8 mouse cellular contexts compared by ENCODE assay signal in the genomic region with DNA sequence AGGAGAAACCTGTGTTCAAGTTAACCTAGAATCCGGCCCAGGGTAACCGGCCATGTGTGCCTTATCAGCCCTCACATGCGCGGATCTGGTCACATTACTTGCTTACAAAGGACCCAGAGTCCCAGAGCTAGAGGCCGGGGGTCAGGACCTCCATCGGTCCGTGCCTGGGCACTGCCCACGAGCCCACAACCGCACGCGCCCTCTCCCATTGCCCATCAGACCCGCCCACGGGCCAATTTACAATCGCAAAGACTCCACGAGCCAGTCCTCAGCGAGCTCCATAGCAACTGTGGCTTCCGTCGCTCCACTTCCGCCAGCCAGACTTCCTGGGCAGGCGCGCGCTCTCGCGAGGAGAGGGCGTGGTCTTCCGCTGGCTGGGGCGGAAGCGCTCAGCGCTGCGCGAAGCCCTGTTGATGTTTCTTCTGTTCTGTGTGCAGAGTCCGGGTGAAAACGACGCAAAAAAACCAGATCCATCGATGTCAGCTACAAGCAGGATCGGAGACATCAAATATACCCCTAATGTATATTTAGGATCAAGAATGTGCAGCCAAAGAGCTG. TPM values are rescaled to one million over a fixed set of nuclear protein-coding genes. Genes with fewer than 3 reads are reported as not detected.
DNase-seq lines count a peak whose midpoint lies in the region; ATAC-seq lines count a peak whose summit lies in the region.

A gene (minus strand): TSS at position 326 of the 558 bp plus-strand sequence.

- peak; percentile 85 for DNase-seq in adipocyte (ENCODE audit: low spot score)
- peak; percentile 97 for DNase-seq in embryo, embryonic 10 days (ENCODE audit: low spot score)
- peak; percentile 89 for DNase-seq in gastrocnemius, postnatal 10 days
- DNase-seq in induced T-regulatory cell, adult 2 months (ENCODE audit: low read depth): peak; percentile 96
- DNase-seq in left cerebral cortex, adult 9 months (ENCODE audit: low spot score in 2 of 2): peak; percentile 79 to 86
- DNase-seq in right cerebral cortex, postnatal 14 days: peak; percentile 87
- peak; percentile 85 to 89 for DNase-seq in urinary bladder, postnatal 36 days (ENCODE audit: low spot score in 2 of 2)

- peak; percentile 93 for ATAC-seq in megakaryocyte progenitor cell, adult 5-6 weeks (replicated peaks; ENCODE audit: poor library complexity)

RNA-seq across cellular contexts. Expression of the gene that starts here (rescaled TPM):
- total RNA-seq in gastrocnemius, postnatal 10 days (2021): 1 to 10 TPM; 5.4 to 6.8 TPM
- 14.2 and 18.4 TPM in 2 replicates for total RNA-seq in megakaryocyte progenitor cell, adult 5-6 weeks (2015)
- 18.2 and 19.6 TPM in 2 replicates for total RNA-seq in megakaryocyte progenitor cell, adult 5-6 weeks (2017)

Comparison
In these comparisons a context has a peak if more than half of its experiments do, and no peak if none do; other contexts are left out.
1. Peak in every context shown above with its lines: DNase-seq and ATAC-seq.